Mouse (Mus musculus): ENCODE results near the gene Atp5g2. TPM values are rescaled to one million over a fixed set of nuclear protein-coding genes. Genes with fewer than 3 reads are reported as not detected.
"Not testable (repeated sequence)": the region's sequence is repeated elsewhere in the genome, so short reads cannot be mapped to it uniquely, and the experiment has no call there.

Gene Atp5g2
- polyA plus RNA-seq, 1 experiment from 2014 or later, result 73.4 TPM

GRCm38 (mm10) chr15:102692321-102692804, 20.2 kb upstream of the Atp5g2 start:
- peak; percentile 61 for DNase-seq (ENCODE audit: low spot score)
- Histone ChIP-seq H3K27ac (peak overlapping the region; percentile 72), H3K36me3 (no peaks in the 10 kb centered on the region), H3K4me1 (replicated peaks) (peaks cover 39% of the 10 kb centered on the region), H3K4me3 (peak overlapping the region; percentile 54), H3K27me3 (ENCODE audit: insufficient read depth, poor library complexity, severe bottlenecking) (peaks cover 84% of the 10 kb centered on the region), H3K9me3 (no peaks in the 10 kb centered on the region)
- 1% methylated on average over 26 of the region's 26 CpGs for WGBS

DNA sequence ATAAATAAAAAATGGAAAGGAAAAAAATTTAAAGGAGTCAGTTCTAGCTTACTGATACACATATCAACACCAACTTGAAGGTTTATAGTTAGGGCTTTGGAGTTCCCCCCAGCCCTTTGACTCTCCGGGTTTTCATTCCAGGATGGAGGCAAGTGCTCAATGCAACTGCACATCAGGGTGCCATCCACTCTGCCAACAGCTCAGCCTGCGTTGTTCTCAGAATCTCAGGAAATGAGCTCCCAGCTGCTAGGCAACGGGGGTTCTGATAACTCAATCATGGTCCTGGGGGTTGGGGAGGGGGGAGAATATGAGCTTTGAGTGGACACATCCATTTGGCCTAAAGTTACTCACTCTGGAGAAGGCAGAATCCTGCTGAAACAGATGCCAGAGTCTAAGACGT, 13.6 kb upstream of the Atp5g2 start:
- peak; percentile 35 for DNase-seq (ENCODE audit: low spot score)
- WGBS, result 13% methylated on average over 4 of the region's 4 CpGs
- Histone ChIP-seq H3K4me1 (replicated peaks) (peaks cover 17% of the 10 kb centered on the region), H3K9me3 (no peaks in the 10 kb centered on the region), H3K27me3 (ENCODE audit: insufficient read depth, poor library complexity, severe bottlenecking) (peaks cover 46% of the 10 kb centered on the region), H3K27ac (no peak overlapping the region), H3K36me3 (no peaks in the 10 kb centered on the region), H3K4me3 (no peak overlapping the region)

GRCm38 (mm10) chr15:102683670-102684069, 11.5 kb upstream of the Atp5g2 start:
- no peak overlapping the region for H3K4me3 ChIP-seq
- H3K27me3 ChIP-seq (ENCODE audit: insufficient read depth, poor library complexity, severe bottlenecking), result peaks cover 34% of the 10 kb centered on the region
- 10% methylated on average over 1 of the region's 1 CpGs for WGBS
- DNase-seq (ENCODE audit: low spot score), result no peak
- H3K27ac ChIP-seq, result no peak overlapping the region
- no peaks in the 10 kb centered on the region for H3K9me3 ChIP-seq
- peaks cover 17% of the 10 kb centered on the region for H3K4me1 ChIP-seq (replicated peaks)
- H3K36me3 ChIP-seq, result no peaks in the 10 kb centered on the region

- Histone ChIP-seq H3K36me3 (no peaks in the 10 kb centered on the region), H3K27ac (no peak overlapping the region), H3K4me1 (replicated peaks) (peaks cover 31% of the 10 kb centered on the region), H3K4me3 (no peak overlapping the region), H3K9me3 (no peaks in the 10 kb centered on the region), H3K27me3 (ENCODE audit: insufficient read depth, poor library complexity, severe bottlenecking) (no peaks in the 10 kb centered on the region)
- no peak for DNase-seq (ENCODE audit: low spot score)
- WGBS, result 88% methylated on average over 2 of the region's 2 CpGs
These were observed 4.2 kb upstream of the Atp5g2 start for GRCm38 (mm10) chr15:102676345-102676744.

- no peaks in the 10 kb centered on the region for H3K27me3 ChIP-seq (ENCODE audit: insufficient read depth, poor library complexity, severe bottlenecking)
- peak overlapping the region; percentile 100 for H3K27ac ChIP-seq
- H3K36me3 ChIP-seq, result peaks cover 5% of the 10 kb centered on the region; the same call in 1 of the 2 replicates
- H3K9me3 ChIP-seq, result no peaks in the 10 kb centered on the region
- 6% methylated on average over 10 of the region's 10 CpGs for WGBS
- peak overlapping the region; percentile 88 for H3K4me3 ChIP-seq
- H3K4me1 ChIP-seq (replicated peaks), result peaks cover 44% of the 10 kb centered on the region
- peak; percentile 70 for DNase-seq (ENCODE audit: low spot score)
These were observed 1.4 kb upstream of the Atp5g2 start for GRCm38 (mm10) chr15:102673548-102673947.

GRCm38 (mm10) chr15:102671721-102672214, 384 bp downstream of the Atp5g2 start:
- Histone ChIP-seq H3K4me1 (replicated peaks) (peaks cover 44% of the 10 kb centered on the region), H3K27me3 (ENCODE audit: insufficient read depth, poor library complexity, severe bottlenecking) (no peaks in the 10 kb centered on the region), H3K36me3 (peaks cover 18% of the 10 kb centered on the region), H3K9me3 (no peaks in the 10 kb centered on the region), H3K4me3 (peak overlapping the region; percentile 88), H3K27ac (peak overlapping the region; percentile 100)
- 1% methylated on average over 29 of the region's 34 CpGs for WGBS
- DNase-seq (ENCODE audit: low spot score), result peak; percentile 89

- H3K4me1 ChIP-seq (replicated peaks), result peaks cover 44% of the 10 kb centered on the region
- no peaks in the 10 kb centered on the region for H3K27me3 ChIP-seq (ENCODE audit: insufficient read depth, poor library complexity, severe bottlenecking)
- peak; percentile 99 for DNase-seq (ENCODE audit: low spot score)
- H3K36me3 ChIP-seq, result peaks cover 26% of the 10 kb centered on the region
- peak overlapping the region; percentile 88 for H3K4me3 ChIP-seq
- H3K27ac ChIP-seq, result peak overlapping the region; percentile 100
- no peaks in the 10 kb centered on the region for H3K9me3 ChIP-seq
- WGBS, result under 1% methylated on average over 53 of the region's 53 CpGs
These were observed 1.2 kb downstream of the Atp5g2 start for GRCm38 (mm10) chr15:102670767-102671575.

- peaks cover 33% of the 10 kb centered on the region for H3K36me3 ChIP-seq
- no peak for DNase-seq (ENCODE audit: low spot score)
- H3K4me1 ChIP-seq (replicated peaks), result peaks cover 44% of the 10 kb centered on the region
- H3K9me3 ChIP-seq, result no peaks in the 10 kb centered on the region
- WGBS, result 16% methylated on average over 6 of the region's 6 CpGs
- peak overlapping the region; percentile 88 for H3K4me3 ChIP-seq
- H3K27ac ChIP-seq, result peak overlapping the region; percentile 100
- H3K27me3 ChIP-seq (ENCODE audit: insufficient read depth, poor library complexity, severe bottlenecking), result no peaks in the 10 kb centered on the region
These were observed 1.9 kb downstream of the Atp5g2 start for GRCm38 (mm10) chr15:102670281-102670680.

DNA sequence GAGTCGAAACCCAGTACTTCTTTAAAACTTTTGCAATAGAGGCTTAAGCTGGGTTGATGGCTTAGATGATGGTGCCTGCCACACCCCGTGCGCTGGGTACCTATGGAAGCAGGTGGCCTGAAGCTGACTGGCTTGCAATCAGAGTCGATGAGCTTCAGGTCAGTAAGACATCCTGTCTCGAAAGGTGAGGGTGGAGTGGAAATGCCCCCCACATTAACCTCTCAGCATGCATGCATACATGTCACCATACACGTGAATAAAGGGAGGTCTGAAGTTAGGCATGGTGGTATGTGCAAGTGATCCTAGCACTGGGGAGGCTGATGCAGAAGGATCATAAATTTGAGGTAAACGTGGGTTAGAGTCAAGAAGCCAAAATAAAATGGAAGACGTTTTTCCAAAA, 2.6 kb downstream of the Atp5g2 start:
- peak overlapping the region; percentile 88 for H3K4me3 ChIP-seq
- no peaks in the 10 kb centered on the region for H3K27me3 ChIP-seq (ENCODE audit: insufficient read depth, poor library complexity, severe bottlenecking)
- no peaks in the 10 kb centered on the region for H3K9me3 ChIP-seq
- no peak for DNase-seq (ENCODE audit: low spot score)
- H3K4me1 ChIP-seq (replicated peaks), result peaks cover 44% of the 10 kb centered on the region
- peaks cover 40% of the 10 kb centered on the region for H3K36me3 ChIP-seq
- peak overlapping the region; percentile 100 for H3K27ac ChIP-seq
- 91% methylated on average over 8 of the region's 8 CpGs for WGBS

DNA sequence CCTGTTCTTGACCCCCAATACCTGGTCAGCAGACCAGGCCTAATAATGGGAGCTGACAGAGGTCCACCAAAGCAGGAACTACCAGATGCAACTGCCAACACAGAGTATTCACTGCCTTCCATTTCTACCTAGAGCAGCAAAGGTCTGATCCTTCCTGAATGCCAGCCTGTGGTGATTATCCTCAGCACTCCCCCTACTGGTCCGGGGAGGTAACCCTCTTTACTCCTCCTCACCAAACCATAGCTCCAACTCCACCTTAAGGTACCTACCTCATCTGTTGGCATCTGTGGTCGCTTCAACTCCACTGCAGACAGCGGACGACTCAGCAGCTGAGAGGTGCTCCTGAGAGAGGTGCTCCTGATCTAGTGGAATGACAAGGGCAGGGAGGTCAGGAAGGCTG, 6.7 kb downstream of the Atp5g2 start:
- peaks cover 81% of the 10 kb centered on the region for H3K36me3 ChIP-seq
- H3K27ac ChIP-seq, result no peak overlapping the region
- no peak overlapping the region for H3K4me3 ChIP-seq
- H3K9me3 ChIP-seq, result no peaks in the 10 kb centered on the region
- peaks cover 12% of the 10 kb centered on the region for H3K4me1 ChIP-seq (replicated peaks)
- WGBS, result 54% methylated on average over 4 of the region's 4 CpGs
- DNase-seq (ENCODE audit: low spot score), result peak; percentile 43
- H3K27me3 ChIP-seq (ENCODE audit: insufficient read depth, poor library complexity, severe bottlenecking), result no peaks in the 10 kb centered on the region

DNA sequence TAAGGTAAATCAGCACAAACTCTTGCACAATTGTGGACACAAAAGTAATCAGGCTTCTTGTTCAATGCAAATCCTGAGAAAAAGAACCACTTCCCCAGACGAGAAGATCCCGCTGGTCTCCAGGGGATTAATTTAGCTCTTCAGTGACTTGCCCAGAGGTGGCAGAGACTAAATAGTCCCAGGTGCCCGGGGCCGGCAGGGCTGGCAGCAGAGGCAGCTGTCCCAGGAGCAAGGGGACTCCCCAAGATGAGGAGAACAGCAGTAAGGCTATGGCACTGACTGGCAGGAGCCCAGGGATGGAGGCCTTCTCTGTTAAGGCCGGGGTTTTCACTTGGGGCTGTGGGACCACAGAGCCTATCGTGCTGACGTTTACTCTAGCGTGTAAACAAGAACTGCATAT, 8.3 kb downstream of the Atp5g2 start:
- no peaks in the 10 kb centered on the region for H3K9me3 ChIP-seq
- no peak for DNase-seq (ENCODE audit: low spot score)
- WGBS, result 91% methylated on average over 8 of the region's 8 CpGs
- no peak overlapping the region for H3K4me3 ChIP-seq
- no peak overlapping the region for H3K27ac ChIP-seq
- no peaks in the 10 kb centered on the region for H3K4me1 ChIP-seq (replicated peaks)
- H3K27me3 ChIP-seq (ENCODE audit: insufficient read depth, poor library complexity, severe bottlenecking), result no peaks in the 10 kb centered on the region
- peaks cover 91% of the 10 kb centered on the region for H3K36me3 ChIP-seq

DNA sequence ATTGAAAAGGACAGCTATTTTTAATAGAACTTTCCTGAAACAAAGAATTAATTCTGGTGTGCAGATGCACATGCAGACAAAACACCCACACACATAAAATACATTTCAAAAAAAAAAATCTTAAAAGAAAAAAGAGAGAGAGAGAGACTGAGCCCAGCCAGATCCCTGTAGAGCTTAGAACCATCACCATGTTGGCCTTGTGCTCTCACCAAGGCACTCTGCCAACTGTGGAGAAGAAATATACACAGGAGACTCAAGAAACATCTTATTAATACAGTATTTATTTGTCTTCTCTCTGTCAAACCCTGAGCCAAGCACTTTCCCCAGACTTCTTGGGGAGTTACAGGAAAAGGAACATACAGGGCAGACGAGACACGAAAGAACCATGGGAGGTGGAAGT, 9.6 kb downstream of the Atp5g2 start:
- peaks cover 84% of the 10 kb centered on the region for H3K36me3 ChIP-seq
- not testable (repeated sequence) for H3K4me3 ChIP-seq; H3K27me3 ChIP-seq (ENCODE audit: insufficient read depth, poor library complexity, severe bottlenecking); H3K9me3 ChIP-seq; H3K27ac ChIP-seq; H3K4me1 ChIP-seq (replicated peaks); DNase-seq (ENCODE audit: low spot score)
- WGBS, result 100% methylated on average over 1 of the region's 2 CpGs

GRCm38 (mm10) chr15:102657926-102658381, 14.2 kb downstream of the Atp5g2 start:
- peaks cover 37% of the 10 kb centered on the region for H3K36me3 ChIP-seq
- no peaks in the 10 kb centered on the region for H3K27me3 ChIP-seq (ENCODE audit: insufficient read depth, poor library complexity, severe bottlenecking)
- H3K4me3 ChIP-seq, result no peak overlapping the region
- no peak overlapping the region for H3K27ac ChIP-seq
- no peaks in the 10 kb centered on the region for H3K9me3 ChIP-seq
- H3K4me1 ChIP-seq (replicated peaks), result peaks cover 18% of the 10 kb centered on the region; the same call in 1 of the 2 replicates
- DNase-seq (ENCODE audit: low spot score), result no peak
- WGBS, result 80% methylated on average over 3 of the region's 3 CpGs

Data from hindbrain, embryonic 10.5 days (tissue).